Mouse (Mus musculus) kidney, postnatal 10 days (tissue): ENCODE measurements around the gene 2210407C18Rik.

Experiments used
- DNase-seq: peaks from one replicate; pipeline ENCODE4 v3.0.0; 2021; ENCODE audit warnings: mixed read lengths

2210407C18Rik gene

DNA sequence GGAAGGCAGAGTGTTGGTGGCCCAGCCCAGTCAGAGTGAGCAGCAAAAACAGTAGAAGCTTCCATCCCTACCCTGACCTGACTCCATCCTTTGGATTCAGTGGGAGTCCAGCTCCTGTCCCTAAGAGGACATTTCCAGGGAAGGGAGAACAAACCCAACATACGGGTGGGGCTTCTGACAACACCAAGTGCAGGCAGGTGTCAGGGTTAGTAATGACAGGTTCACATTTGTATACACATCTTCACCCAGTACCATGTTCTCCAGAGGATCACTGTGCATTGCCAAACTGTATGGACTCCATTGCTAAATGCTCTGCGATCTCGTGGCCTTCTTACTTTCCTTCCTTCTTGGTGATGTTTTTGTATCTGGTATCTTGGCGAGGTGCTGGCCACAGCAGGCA, at the start of gene 2210407C18Rik:
Gene 2210407C18Rik, minus strand, starts transcription at position 101 of the 400 bp plus-strand sequence.
- DNase-seq: no peak

DNA sequence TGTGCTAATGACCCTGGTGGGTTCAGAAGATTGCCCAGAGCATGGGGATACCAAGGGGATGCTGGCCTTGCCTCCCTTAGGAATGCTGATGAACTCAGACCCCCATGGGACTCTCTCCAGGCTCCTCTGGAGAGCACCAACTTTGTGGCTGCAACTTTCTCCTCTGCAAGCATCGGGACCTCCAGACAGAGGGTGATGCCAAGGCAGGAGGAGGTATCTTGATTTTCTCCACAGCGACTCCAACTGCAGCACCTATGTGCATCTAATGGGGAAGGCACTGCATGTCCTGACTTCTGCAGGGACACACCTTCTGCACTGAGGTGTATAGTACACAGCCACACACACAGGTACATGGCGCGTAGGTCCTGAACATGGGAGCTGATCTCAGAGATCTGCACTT, 42.7 kb upstream of the 2210407C18Rik start, which contains the start of gene Olfr322:
Gene Olfr322, plus strand, starts transcription at position 187 of the 400 bp plus-strand sequence.
- no peak for DNase-seq

GRCm38 (mm10) chr11:58655151-58655550, 39.3 kb upstream of the 2210407C18Rik start:
- no peak for DNase-seq

DNA sequence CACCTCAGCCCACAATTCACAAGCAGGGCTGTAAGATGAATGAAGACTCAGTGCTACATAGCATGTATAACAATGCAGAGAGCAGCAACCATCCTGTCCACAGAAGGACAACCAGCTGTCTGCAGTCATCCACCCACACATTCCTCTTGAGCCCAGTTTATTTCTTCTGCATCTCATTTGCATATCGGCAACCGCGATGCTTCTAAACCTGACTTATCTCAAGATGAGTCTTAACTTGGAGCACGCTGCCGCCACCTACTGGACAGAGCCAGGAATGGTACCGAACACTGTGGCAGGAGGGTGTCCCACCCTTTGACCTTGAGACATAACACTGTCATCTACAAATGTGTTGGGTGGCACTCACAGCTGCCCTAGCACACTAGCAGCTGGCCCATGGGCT, 27.5 kb upstream of the 2210407C18Rik start:
- DNase-seq: peak; percentile 20

DNA sequence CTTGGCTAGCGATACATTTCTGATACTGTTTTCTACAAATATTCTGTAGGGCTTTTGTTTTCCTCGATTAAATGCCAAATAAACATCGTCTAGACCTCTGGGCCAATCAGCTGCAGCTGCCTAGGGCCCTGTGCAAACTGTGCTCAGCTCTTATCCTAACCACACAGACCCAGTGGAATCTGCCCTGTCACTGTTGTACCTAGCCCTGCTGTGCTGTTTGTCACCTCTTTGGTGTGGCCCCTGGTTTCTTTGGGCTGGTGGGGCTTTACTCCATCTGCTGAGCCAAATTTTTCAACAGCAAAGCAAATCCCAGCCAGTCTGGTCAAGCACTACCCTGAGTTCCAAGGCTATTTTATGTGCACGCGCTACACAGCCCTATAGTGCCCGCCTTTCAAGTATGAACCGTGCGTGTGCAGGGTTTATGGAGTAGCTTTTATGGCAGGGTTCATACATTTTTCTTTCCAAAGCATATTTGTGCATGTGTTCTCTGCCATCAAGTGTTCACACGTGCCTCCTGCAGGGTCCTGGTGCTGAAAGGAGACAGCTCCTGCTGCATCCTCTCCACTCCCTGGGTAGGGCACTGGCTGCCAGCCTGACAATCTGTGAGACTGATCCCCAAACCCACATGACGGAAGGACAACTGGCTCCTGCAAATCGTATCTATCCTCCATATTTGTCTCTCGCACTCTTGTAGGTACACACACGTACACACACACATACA, 25.9 kb upstream of the 2210407C18Rik start:
- no peak for DNase-seq

DNA sequence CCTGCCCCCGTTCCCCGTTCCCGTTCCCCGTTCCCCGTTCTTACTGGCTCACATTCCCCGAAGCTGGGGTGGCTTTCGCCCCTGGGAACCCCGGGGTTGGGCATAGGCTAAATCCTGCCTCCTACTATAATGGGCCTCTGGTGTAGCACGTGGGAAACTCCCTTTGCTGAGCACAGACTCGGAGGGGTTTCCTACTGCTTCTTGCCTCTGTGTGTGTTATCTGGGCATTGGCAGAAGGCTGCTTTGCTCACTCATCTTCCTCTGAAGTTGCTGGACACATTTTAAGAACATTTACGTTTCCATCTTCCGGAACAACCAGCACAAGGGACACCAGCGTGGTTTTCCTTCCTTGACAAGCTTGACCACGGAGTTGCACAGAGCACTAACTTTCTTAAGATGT, 25.2 kb upstream of the 2210407C18Rik start:
- DNase-seq: no peak

- peak; percentile 27 for DNase-seq
Measured at GRCm38 (mm10) chr11:58640272-58640867, 24.5 kb upstream of the 2210407C18Rik start, which contains the start of gene Trim58. TSS of gene Trim58 (plus strand) at chr11:58640465.

DNA sequence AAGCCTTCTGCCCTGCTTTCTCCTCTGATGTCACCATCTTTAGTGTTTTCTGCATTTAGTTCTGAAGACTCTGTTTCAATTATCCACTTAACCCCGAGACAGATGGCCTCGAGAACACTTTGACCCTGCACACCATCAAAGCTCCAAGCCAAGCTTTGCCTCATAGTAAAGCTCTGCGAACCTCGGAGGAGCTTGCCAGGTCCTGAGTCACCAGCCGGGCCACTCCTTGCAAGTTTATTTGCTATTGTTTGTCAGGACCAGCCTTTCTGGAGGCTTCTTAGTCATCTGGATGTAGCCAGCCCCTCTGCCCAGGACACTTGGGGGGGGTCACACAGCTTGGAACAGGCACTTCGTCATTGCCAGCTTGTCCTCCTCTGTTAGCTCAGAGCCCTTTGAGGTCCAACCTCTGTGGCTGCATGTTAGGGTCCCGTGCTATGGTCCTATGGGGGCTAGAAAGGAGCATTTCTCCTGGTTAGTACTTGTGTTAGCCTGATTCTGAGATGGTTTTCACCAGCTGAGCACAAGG, 22.4 kb upstream of the 2210407C18Rik start:
- no peak for DNase-seq

GRCm38 (mm10) chr11:58636376-58636977, 20.6 kb upstream of the 2210407C18Rik start:
- DNase-seq: peak; percentile 62

DNA sequence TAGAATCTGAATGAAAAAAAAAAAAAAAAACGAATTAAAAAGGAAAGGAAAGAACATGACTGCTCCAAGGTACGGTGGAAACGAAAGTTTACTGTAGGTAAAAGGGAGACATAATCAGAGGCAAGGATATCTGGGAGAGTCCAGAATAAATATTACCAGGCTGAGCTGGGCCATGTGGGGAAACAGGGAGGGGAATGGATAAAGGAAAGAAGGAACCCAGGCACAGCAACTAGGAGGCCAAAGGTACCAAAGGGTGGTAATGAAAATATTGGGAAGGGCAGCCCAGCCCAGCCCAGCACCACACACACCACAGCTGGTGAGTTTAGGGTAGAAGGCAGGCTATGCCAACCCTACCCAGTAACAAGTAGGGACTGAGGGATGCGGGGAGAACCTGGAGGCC, 19.0 kb upstream of the 2210407C18Rik start:
- DNase-seq: no peak

DNA sequence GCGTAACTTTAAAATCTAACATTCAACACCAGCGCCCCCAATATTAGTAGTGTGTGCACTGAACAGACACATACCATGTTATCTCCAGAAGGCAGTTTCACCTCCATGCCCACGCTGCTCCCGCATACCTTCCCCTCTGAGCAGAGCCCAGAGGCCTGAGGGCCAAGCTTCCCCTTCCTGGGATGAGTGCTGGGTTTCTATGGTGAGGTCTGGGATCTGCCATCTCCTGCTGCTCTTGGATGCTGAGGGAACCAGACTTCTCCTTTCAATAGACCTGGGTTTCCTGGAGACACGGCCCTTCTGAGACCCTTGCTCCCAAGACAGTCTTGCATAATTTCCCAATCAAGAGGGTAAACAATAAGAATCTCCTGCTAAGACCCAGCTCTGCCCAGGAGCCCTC, 14.5 kb upstream of the 2210407C18Rik start, which contains the start of gene Olfr323:
Gene Olfr323, minus strand, starts transcription at position 101 of the 400 bp plus-strand sequence.
- no peak for DNase-seq

- DNase-seq: no peak
Measured at GRCm38 (mm10) chr11:58626146-58626545, 10.3 kb upstream of the 2210407C18Rik start.

DNA sequence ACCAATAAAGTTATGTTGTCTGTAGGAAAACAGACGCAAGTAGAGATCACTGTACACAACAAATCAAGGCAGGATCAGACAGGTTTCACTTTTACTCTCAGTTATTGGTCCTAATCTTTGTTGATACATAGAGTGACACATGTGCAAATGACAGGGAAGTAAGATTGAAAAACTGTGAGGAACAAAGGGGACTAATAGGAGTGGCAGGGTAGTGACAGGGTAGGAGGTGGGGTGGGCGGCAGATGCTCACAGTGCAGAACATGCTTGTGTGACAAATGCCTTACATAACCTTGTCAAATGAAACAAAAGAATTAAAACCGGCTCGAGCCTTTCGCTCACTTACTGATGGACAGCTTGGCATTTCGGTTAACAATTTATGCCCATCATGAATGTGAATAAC, 2.9 kb upstream of the 2210407C18Rik start:
- DNase-seq: no peak

GRCm38 (mm10) chr11:58618369-58618768, 2.5 kb upstream of the 2210407C18Rik start:
- no peak for DNase-seq

GRCm38 (mm10) chr11:58614526-58614925, 1.3 kb downstream of the 2210407C18Rik start:
- DNase-seq: peak; percentile 17

DNA sequence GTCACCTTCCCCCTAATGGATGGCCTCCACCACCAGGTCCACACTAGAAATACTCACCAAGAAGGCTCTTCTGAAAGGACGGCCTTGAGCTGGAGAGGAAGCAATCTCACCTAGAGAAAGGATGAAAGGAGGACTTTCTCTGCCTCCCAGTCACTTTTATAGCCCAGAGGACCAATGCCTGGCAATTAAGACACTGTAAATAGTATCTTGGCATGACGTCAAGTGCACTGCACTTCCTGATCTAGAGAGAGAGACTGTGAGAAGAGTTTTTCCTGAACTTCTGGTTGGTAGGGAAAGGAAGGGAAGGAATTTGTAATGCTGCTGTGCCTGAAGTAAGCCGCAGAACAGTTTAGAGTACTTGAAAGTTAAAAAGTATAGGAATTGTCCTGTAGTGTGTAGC, 2.5 kb downstream of the 2210407C18Rik start:
- no peak for DNase-seq

- no peak for DNase-seq
Measured at GRCm38 (mm10) chr11:58607030-58607429, 8.8 kb downstream of the 2210407C18Rik start.

DNA sequence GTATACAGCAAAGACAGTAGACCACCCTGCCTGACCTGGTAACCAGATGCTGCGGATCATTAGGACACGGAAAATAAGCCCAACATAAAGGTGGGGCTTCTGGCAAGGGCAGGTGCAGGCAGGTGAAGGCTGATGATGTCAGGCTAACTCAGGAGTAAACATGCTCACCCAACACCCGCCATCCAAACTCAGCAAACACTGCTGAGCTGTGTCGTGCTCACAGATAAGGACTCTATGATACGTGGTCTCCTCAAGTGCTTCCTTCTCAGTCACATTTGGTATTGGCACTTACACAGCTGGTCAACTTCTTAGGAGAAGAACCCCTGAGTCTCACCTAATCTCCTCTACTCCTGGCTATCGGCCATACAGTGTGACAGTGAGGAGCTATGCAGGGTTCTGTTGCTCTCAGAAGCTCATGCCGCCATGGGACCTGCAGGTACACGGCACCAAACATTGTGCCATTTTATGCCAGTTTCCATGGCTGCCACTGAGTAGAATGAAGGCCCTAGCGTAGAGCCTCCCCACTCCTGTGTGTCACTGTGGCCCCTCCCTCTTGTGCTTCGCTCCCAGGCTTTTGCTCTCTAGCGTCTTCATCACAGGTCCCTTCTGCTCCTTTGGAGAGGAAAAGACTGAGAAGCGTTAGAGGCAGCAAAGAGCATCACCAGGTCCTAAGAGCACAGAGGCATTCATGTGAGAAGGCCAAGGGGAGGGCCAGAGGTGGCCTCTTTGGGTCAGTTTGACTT, 9.5 kb downstream of the 2210407C18Rik start:
- no peak for DNase-seq

- no peak for DNase-seq
Measured at GRCm38 (mm10) chr11:58605228-58605627, 10.6 kb downstream of the 2210407C18Rik start.

DNA sequence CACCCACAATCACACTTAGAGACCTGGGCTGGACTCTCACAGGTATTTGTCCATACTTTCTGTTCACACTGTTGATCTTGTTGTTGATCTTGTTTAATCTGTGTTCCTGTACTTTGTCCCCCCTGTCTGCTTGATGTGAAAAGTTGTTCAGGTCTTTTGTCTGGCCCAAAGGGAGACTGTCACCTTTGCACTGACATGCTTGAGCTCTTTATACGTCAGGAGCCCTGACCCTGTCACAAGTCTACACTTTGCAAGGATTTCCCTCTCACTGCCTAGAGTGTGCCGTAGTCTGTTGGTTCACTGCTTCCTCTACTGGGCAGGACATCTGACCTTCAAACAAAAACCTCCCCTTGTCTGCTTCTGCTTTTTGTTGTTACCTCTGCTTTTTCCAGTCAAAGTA, 11.2 kb downstream of the 2210407C18Rik start:
- DNase-seq: no peak

- no peak for DNase-seq
Measured at GRCm38 (mm10) chr11:58602800-58603560, 12.9 kb downstream of the 2210407C18Rik start.

DNA sequence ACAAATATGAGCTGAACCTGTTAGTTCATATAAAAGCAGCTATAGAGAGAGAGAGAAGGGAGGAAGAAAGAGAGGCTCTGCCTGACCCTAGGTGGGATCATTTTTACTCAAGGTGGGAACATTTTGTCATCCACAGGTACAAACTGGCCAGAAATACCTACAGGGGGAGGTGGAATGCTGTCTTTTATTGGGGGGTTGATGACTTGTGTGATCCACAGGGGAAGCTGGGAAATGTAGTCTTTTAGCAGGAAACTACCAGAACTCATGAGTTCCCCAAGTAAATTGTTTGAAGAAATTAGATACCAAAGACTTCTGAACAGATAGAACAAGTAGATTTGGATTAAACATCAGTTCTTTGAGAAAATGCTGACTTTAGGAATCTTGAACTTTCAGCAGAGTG, 13.8 kb downstream of the 2210407C18Rik start:
- DNase-seq: no peak
